10 mouse cellular contexts compared by ENCODE assay signal in the genomic region with DNA sequence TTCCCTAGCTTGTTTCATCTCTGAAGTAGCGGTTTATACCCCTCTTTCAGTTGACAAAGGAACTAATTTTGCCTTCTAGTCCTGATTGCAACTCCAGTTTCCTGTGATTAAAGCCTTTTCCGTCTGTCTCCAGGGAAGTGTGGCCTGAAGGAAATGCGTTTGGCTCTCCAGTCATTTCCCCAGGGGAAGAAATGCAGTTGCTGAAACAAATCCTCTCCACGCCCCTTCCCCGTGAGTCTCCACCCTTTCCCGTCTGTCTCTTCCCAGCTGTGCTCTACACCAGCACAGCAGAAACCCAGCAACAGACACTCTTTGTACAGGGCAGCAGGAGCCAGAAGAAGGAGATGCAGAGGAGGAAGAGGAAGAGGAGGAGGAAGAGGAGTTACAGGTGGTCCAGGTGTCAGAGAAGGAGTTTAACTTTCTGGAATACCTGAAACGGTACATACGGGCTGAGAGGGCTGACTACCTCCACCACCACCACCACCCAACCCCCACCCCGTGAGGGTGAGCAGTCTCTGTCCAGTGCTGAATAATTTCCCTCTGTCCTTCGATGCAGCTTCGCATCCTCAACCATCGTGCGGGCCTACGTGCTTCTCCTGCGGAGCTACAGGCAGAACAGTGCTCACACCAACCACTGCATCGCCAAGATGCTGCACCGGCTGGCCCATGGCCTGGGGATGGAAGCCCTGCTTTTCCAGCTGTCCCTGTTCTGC. TPM values are rescaled to one million over a fixed set of nuclear protein-coding genes. Genes with fewer than 3 reads are reported as not detected.
DNase-seq lines count a peak whose midpoint lies in the region; ATAC-seq lines count a peak whose summit lies in the region.
"Had no signal": no experiment of that assay in that cellular context is flagged by ENCODE, and none has a peak within 500 bp of the region (broad histone marks: within the 10 kb centered on the region; RNA-seq: fewer than 3 reads in every experiment).

No protein-coding gene starts in this region.

- no peak for DNase-seq in hindbrain, embryonic 11.5 days (ENCODE audit: low spot score)
- DNase-seq in gastrocnemius, postnatal 25 days: peak; percentile 55
- peak; percentile 46 to 53 for DNase-seq in kidney, adult 8-10 months
- peak; percentile 56 to 65 for DNase-seq in lung, postnatal 4 days
- DNase-seq in layer of hippocampus, adult 11-12 months (ENCODE audit: low spot score): no peak
- no peak for DNase-seq in left cerebral cortex, postnatal 25 days (ENCODE audit: low spot score in 2 of 2)

- H3K4me1 ChIP-seq in hindbrain, embryonic 13.5 days (replicated peaks): no peaks in the 10 kb centered on the region
- H3K4me1 ChIP-seq in hindbrain, embryonic 11.5 days (replicated peaks; ENCODE audit: control insufficient read depth, insufficient read depth, low read length): no peaks in the 10 kb centered on the region
- H3K4me1 ChIP-seq: limb, embryonic 13.5 days had no signal

- H3K4me3 ChIP-seq in hindbrain, embryonic 13.5 days: no peak overlapping the region
- H3K4me3 ChIP-seq in hindbrain, embryonic 11.5 days (ENCODE audit: low read depth, low read length): no peak overlapping the region
- H3K4me3 ChIP-seq: limb, embryonic 13.5 days had no signal

- 86% methylated on average over 17 of the region's 17 CpGs for WGBS in hindbrain, embryonic 13.5 days
- WGBS in hindbrain, embryonic 11.5 days: 82% methylated on average over 17 of the region's 17 CpGs

- H3K9me3 ChIP-seq in hindbrain, embryonic 13.5 days: no peaks in the 10 kb centered on the region
- H3K9me3 ChIP-seq in hindbrain, embryonic 11.5 days (ENCODE audit: control insufficient read depth, low read length): no peaks in the 10 kb centered on the region
- H3K9me3 ChIP-seq: limb, embryonic 13.5 days had no signal

- intact Hi-C loops in left cerebral cortex, postnatal 25 days (cut with DNase I): no loop called here

- H3K27me3 ChIP-seq in hindbrain, embryonic 13.5 days: no peaks in the 10 kb centered on the region
- H3K27me3 ChIP-seq in hindbrain, embryonic 11.5 days (ENCODE audit: control insufficient read depth, insufficient read depth, low read length): no peaks in the 10 kb centered on the region
- H3K27me3 ChIP-seq: CH12.LX; limb, embryonic 13.5 days had no signal

- ATAC-seq in hindbrain, embryonic 13.5 days (ENCODE audit: low FRiP score): no peak
- ATAC-seq in hindbrain, embryonic 11.5 days (ENCODE audit: low FRiP score): no peak
- no peak for ATAC-seq in CD4-positive, CD25-positive, alpha-beta regulatory T cell, adult 4 months

- H3K4me2 ChIP-seq in hindbrain, embryonic 13.5 days: peak overlapping the region; percentile 15; the same call in 1 of the 2 replicates
- no peak overlapping the region for H3K4me2 ChIP-seq in hindbrain, embryonic 11.5 days (replicated peaks; ENCODE audit: low read depth, low read length)
- H3K4me2 ChIP-seq: limb, embryonic 13.5 days had no signal

- H3K27ac ChIP-seq in hindbrain, embryonic 13.5 days: peak overlapping the region; percentile 63
- no peak overlapping the region; the same call in 1 of the 2 replicates for H3K27ac ChIP-seq in hindbrain, embryonic 11.5 days (ENCODE audit: low read depth, low read length)
- H3K27ac ChIP-seq: limb, embryonic 13.5 days had no signal

- peak overlapping the region; percentile 43; the same call in 1 of the 2 replicates for H3K9ac ChIP-seq in hindbrain, embryonic 13.5 days
- H3K9ac ChIP-seq in hindbrain, embryonic 11.5 days (ENCODE audit: low read depth, low read length): no peak overlapping the region
- H3K9ac ChIP-seq: limb, embryonic 13.5 days had no signal

- H3K36me3 ChIP-seq in hindbrain, embryonic 13.5 days: peaks cover 90% of the 10 kb centered on the region
- H3K36me3 ChIP-seq in hindbrain, embryonic 11.5 days (ENCODE audit: control insufficient read depth, insufficient read depth, low read length): peaks cover 22% of the 10 kb centered on the region

RNA-seq across cellular contexts. Expression of a gene that starts 6.7 kb away (rescaled TPM):
- polyA plus RNA-seq in hindbrain, embryonic 13.5 days (2015; fragmentation: Nextera tagmentation; extraction: Ambion mirVana): 0.18 and 0.27 TPM in 2 replicates
- 0.17 and 0.36 TPM in 2 replicates for polyA plus RNA-seq in hindbrain, embryonic 11.5 days (2014; fragmentation: Nextera tagmentation; extraction: Ambion mirVana)
- total RNA-seq in gastrocnemius, postnatal 25 days (2021): not detected
- not detected for total RNA-seq in left cerebral cortex, postnatal 25 days (2021)
- polyA plus RNA-seq in CD4-positive, CD25-positive, alpha-beta regulatory T cell, adult 4 months (2017; shearing (Covaris generic)): not detected

RNA-seq across cellular contexts. Expression of a gene that starts 15.3 kb away (rescaled TPM):
- polyA plus RNA-seq in hindbrain, embryonic 13.5 days (2015; fragmentation: Nextera tagmentation; extraction: Ambion mirVana): 24.6 and 29.5 TPM in 2 replicates
- polyA plus RNA-seq in hindbrain, embryonic 11.5 days (2014; fragmentation: Nextera tagmentation; extraction: Ambion mirVana): 43.1 and 43.8 TPM in 2 replicates
- total RNA-seq in gastrocnemius, postnatal 25 days (2021): 1 to 10 TPM; 2.0 to 3.5 TPM
- 1 to 10 TPM; 6.8 to 8.3 TPM for total RNA-seq in left cerebral cortex, postnatal 25 days (2021)
- polyA plus RNA-seq in CD4-positive, CD25-positive, alpha-beta regulatory T cell, adult 4 months (2017; shearing (Covaris generic)): 10 to 100 TPM; 28.0 to 42.5 TPM

RNA-seq across cellular contexts. Expression of a gene that starts 21.3 kb away (rescaled TPM):
- not detected in 2 replicates for polyA plus RNA-seq in hindbrain, embryonic 13.5 days (2015; fragmentation: Nextera tagmentation; extraction: Ambion mirVana)
- not detected in 2 replicates for polyA plus RNA-seq in hindbrain, embryonic 11.5 days (2014; fragmentation: Nextera tagmentation; extraction: Ambion mirVana)
- total RNA-seq in gastrocnemius, postnatal 25 days (2021): not detected
- total RNA-seq in left cerebral cortex, postnatal 25 days (2021): not detected
- not detected for polyA plus RNA-seq in CD4-positive, CD25-positive, alpha-beta regulatory T cell, adult 4 months (2017; shearing (Covaris generic))
- polyA plus RNA-seq: limb, embryonic 13.5 days had no signal

RNA-seq across cellular contexts. Expression of a gene that starts 21.5 kb away (rescaled TPM):
- polyA plus RNA-seq in hindbrain, embryonic 13.5 days (2015; fragmentation: Nextera tagmentation; extraction: Ambion mirVana): 0.14 and 0.21 TPM in 2 replicates
- polyA plus RNA-seq in hindbrain, embryonic 11.5 days (2014; fragmentation: Nextera tagmentation; extraction: Ambion mirVana): 0.11 TPM in 1 of 2 replicates, not detected in the other
- total RNA-seq in gastrocnemius, postnatal 25 days (2021): under 1 TPM in 1 of 2 experiments, not detected in 1; 0.13 TPM
- not detected for total RNA-seq in left cerebral cortex, postnatal 25 days (2021)
- polyA plus RNA-seq in CD4-positive, CD25-positive, alpha-beta regulatory T cell, adult 4 months (2017; shearing (Covaris generic)): not detected
- total RNA-seq: CH12.LX had no signal

RNA-seq across cellular contexts. Expression of a gene that starts 23.2 kb away (rescaled TPM):
- 21.4 and 22.6 TPM in 2 replicates for polyA plus RNA-seq in hindbrain, embryonic 13.5 days (2015; fragmentation: Nextera tagmentation; extraction: Ambion mirVana)
- polyA plus RNA-seq in hindbrain, embryonic 11.5 days (2014; fragmentation: Nextera tagmentation; extraction: Ambion mirVana): 15.4 and 17.3 TPM in 2 replicates
- 1 to 10 TPM; 4.6 to 4.7 TPM for total RNA-seq in gastrocnemius, postnatal 25 days (2021)
- total RNA-seq in left cerebral cortex, postnatal 25 days (2021): 10 to 100 TPM; 27.1 to 29.6 TPM
- polyA plus RNA-seq in CD4-positive, CD25-positive, alpha-beta regulatory T cell, adult 4 months (2017; shearing (Covaris generic)): 10 to 100 TPM; 58.1 to 92.7 TPM

Comparison
In these comparisons a context has a peak if more than half of its experiments do, and no peak if none do; other contexts are left out.
1. DNase-seq: peak in gastrocnemius, postnatal 25 days (single experiment), kidney, adult 8-10 months (2 of 2) and lung, postnatal 4 days (2 of 2); none in hindbrain, embryonic 11.5 days (single experiment), layer of hippocampus, adult 11-12 months (single experiment) and left cerebral cortex, postnatal 25 days (0 of 2).